Mouse (Mus musculus): ENCODE results near the gene Dok4. TPM values are rescaled to one million over a fixed set of nuclear protein-coding genes. Genes with fewer than 3 reads are reported as not detected.
"Not testable (repeated sequence)": the region's sequence is repeated elsewhere in the genome, so short reads cannot be mapped to it uniquely, and the experiment has no call there.

Gene Dok4
- polyA plus RNA-seq, 1 experiment from 2014 or later: 31.0 TPM

DNA sequence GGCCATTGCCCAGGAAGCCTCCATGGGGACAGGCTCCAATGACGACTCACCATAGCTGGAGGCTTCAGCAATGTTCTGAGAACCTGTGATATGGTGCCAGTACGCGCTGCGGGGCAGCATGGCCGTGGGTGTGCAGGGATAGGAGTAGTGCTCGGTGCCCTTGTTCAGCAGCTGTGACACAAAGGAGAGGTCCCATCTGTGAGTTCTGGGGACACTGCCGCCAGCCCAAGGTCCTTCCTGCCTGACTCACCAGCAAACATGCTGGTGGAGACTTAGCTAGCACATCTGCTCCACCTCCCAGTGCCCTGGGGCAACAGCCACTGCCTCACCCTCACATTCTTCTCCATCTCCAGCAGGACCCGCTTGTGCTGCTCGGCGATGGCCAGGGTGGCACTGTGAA, 10.8 kb downstream of the Dok4 start:
- Histone ChIP-seq H3K27ac (replicated peaks) (no peak overlapping the region), H3K4me3 (replicated peaks) (no peak overlapping the region), H3K27me3 (no peaks in the 10 kb centered on the region), H3K4me1 (peaks cover 19% of the 10 kb centered on the region), H3K4me2 (replicated peaks) (no peak overlapping the region), H3K9ac (no peak overlapping the region), H3K9me3 (replicated peaks) (no peaks in the 10 kb centered on the region), H3K36me3 (peaks cover 67% of the 10 kb centered on the region)
- ATAC-seq (ENCODE audit: insufficient number of reproducible peaks, low FRiP score, low TSS enrichment, low read depth): no peak
- WGBS: 70% methylated on average over 10 of the region's 10 CpGs

DNA sequence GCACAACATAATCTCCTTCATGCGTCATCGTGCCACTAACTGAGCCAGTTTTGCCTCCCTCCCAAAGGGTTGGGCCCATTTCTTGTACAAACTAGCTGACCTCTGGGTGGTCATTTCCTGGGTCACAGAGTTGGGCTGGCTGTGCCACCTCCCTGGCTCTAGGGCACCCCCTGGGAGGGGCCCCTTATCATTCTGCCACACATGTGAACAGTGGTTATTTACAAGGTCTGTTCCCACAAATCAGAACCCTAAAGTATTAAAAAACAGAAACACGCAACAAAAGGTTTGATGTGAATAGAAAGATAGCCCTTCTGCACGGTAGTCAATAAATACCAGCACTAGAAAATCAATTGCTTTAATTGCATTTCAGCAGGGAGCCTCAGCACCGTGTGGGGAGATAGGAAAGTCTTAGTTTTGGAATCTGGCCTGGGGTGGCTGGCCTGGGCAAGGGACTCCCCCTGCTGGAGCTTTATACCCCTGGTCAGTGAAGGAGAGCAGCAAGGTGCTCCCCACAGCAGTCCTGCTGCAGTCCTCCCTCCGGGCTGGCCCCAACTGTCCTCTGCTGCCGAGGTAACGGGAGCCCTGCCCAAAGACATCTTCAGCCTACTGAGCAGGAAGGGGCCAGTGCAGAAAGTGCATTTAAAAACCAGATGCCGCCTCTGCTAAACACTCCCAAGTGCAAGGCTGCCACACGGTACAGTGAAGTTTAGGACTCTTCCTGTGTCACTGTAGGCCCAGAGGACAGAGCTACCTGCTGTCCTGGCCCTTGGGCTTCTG, 12.0 kb downstream of the Dok4 start:
- ATAC-seq (ENCODE audit: insufficient number of reproducible peaks, low FRiP score, low TSS enrichment, low read depth): no peak
- H3K4me2 ChIP-seq (replicated peaks): no peak overlapping the region
- peaks cover 70% of the 10 kb centered on the region for H3K36me3 ChIP-seq
- no peak overlapping the region for H3K27ac ChIP-seq (replicated peaks)
- no peak overlapping the region for H3K4me3 ChIP-seq (replicated peaks)
- H3K27me3 ChIP-seq: no peaks in the 10 kb centered on the region
- H3K4me1 ChIP-seq: peaks cover 11% of the 10 kb centered on the region
- H3K9ac ChIP-seq: no peak overlapping the region
- H3K9me3 ChIP-seq (replicated peaks): no peaks in the 10 kb centered on the region
- WGBS: 75% methylated on average over 10 of the region's 10 CpGs

GRCm38 (mm10) chr8:94862487-94863220, 13.5 kb downstream of the Dok4 start:
- no peak overlapping the region for H3K4me2 ChIP-seq (replicated peaks)
- no peak overlapping the region for H3K9ac ChIP-seq
- no peak for ATAC-seq (ENCODE audit: insufficient number of reproducible peaks, low FRiP score, low TSS enrichment, low read depth)
- H3K36me3 ChIP-seq: peaks cover 69% of the 10 kb centered on the region
- WGBS: 86% methylated on average over 12 of the region's 12 CpGs
- H3K4me3 ChIP-seq (replicated peaks): no peak overlapping the region
- H3K9me3 ChIP-seq (replicated peaks): no peaks in the 10 kb centered on the region
- peaks cover 16% of the 10 kb centered on the region for H3K4me1 ChIP-seq
- H3K27ac ChIP-seq (replicated peaks): no peak overlapping the region
- no peaks in the 10 kb centered on the region for H3K27me3 ChIP-seq

DNA sequence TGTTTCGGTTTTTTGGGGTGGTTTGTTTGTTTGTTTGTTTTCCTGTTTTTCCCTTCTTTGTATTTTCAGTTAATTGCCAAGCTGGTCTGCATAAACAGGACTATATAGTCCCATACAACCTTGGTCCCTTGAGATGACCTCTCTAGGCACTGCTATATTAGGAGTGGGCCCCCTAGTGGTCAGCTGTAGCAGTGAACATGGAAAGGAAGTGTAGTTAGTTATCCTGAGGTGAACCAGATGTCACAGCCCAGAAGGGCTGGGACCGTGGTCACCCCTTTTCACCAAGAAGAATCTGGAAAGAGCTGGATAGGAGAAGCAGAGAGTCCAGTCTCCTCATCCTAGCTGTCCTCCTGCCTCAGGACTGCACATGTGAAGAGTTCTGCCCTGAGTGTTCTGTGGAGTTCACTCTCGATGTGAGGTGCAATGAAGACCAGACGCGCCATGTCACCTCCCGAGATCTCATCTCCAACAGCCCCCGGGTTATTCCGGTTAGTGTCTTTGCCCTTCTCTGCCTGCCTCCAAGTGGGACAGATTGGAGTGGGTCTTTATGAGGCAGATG, 14.7 kb downstream of the Dok4 start:
- WGBS: 67% methylated on average over 8 of the region's 8 CpGs
- H3K36me3 ChIP-seq: peaks cover 57% of the 10 kb centered on the region
- no peak overlapping the region for H3K27ac ChIP-seq (replicated peaks)
- no peak overlapping the region for H3K4me2 ChIP-seq (replicated peaks)
- ATAC-seq (ENCODE audit: insufficient number of reproducible peaks, low FRiP score, low TSS enrichment, low read depth): no peak
- H3K4me1 ChIP-seq: peaks cover 16% of the 10 kb centered on the region
- no peaks in the 10 kb centered on the region for H3K9me3 ChIP-seq (replicated peaks)
- no peak overlapping the region for H3K4me3 ChIP-seq (replicated peaks)
- H3K27me3 ChIP-seq: no peaks in the 10 kb centered on the region
- H3K9ac ChIP-seq: no peak overlapping the region

GRCm38 (mm10) chr8:94857346-94858173, 18.6 kb downstream of the Dok4 start, which contains the start of gene Polr2c:
Polr2c (plus strand) TSS chr8:94857450.
- H3K4me2 ChIP-seq (replicated peaks): peak within 1 kb of the TSS; percentile 51
- peak within 1 kb of the TSS; percentile 95 for H3K4me3 ChIP-seq (replicated peaks)
- H3K9ac ChIP-seq: peak within 1 kb of the TSS; percentile 96
- H3K27me3 ChIP-seq: no peaks in the 10 kb centered on the region
- H3K9me3 ChIP-seq (replicated peaks): no peaks in the 10 kb centered on the region
- peaks cover 42% of the 10 kb centered on the region for H3K36me3 ChIP-seq
- peak; percentile 78 for ATAC-seq (ENCODE audit: insufficient number of reproducible peaks, low FRiP score, low TSS enrichment, low read depth)
- peaks cover 16% of the 10 kb centered on the region for H3K4me1 ChIP-seq
- under 1% methylated on average over 67 of the region's 68 CpGs for whole genome bisulfite sequencing
- peak within 1 kb of the TSS; percentile 66 for H3K27ac ChIP-seq (replicated peaks)

DNA sequence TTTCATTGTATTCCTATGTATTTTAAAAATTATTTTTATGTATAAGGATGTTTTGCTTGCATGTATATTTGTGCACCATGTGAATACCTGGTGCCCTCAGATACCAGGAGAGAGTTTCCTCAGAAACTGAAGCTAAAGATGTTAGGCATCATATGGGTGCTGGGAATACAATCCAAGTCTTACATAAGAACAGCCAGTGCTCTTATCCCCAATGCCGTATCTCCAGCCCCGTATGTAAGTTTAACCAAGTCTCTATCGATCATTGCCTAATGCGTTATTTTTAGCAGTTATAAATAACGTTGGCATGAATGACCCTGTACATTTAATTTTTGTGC, 19.2 kb downstream of the Dok4 start:
- no peak overlapping the region for H3K9ac ChIP-seq

DNA sequence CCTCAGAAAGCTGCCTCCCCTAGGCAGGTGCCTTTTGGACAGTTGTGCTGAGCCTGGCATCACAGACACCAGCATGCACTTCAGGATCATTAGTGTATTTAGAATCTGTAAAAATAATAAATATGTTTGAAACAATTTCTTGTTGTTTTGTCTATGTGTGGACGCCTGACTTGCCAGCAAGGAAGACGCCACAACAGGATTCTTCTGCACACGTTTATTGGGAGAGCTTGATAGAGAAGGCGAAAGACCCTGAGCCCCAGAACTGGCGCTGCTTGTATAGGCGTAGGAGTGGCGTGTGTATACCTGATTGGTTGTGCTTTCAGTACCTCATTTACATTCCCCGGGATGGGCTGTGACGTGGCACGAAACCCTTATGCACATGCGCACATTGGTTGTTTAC, 21.4 kb downstream of the Dok4 start:
- not testable (repeated sequence) for H3K4me3 ChIP-seq (replicated peaks)
- H3K36me3 ChIP-seq: peaks cover 49% of the 10 kb centered on the region

More for the DNA sequence above, 19.2 kb downstream of the Dok4 start:
- Histone ChIP-seq H3K4me3 (replicated peaks) (peak overlapping the region; percentile 95), H3K4me1 (peaks cover 16% of the 10 kb centered on the region), H3K27ac (replicated peaks) (no peak overlapping the region), H3K36me3 (peaks cover 44% of the 10 kb centered on the region), H3K4me2 (replicated peaks) (no peak overlapping the region), H3K27me3 (no peaks in the 10 kb centered on the region), H3K9me3 (replicated peaks) (no peaks in the 10 kb centered on the region)
- no peak for ATAC-seq (ENCODE audit: insufficient number of reproducible peaks, low FRiP score, low TSS enrichment, low read depth)
- 28% methylated on average over 5 of the region's 5 CpGs for WGBS

DNA sequence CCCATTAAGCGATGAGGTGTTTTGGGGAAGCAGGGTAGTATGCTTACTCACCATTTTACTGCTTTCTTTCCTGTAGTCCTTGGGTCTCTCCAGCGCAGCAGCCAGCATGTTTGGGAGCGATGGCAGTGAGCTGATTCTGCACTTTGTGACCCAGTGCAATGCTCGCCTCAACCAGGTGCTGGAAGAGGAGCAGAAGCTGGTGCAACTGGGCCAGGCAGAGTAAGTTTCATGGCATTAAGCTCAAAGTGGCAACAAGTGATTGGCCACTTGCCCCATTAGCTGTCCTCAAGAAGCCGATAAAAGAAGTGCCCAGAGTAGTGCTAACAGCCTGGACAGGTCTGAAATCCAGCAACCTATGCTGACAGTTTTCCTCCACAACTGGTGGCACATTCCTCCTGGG, 26.1 kb downstream of the Dok4 start:
- no peaks in the 10 kb centered on the region for H3K27me3 ChIP-seq
- H3K4me1 ChIP-seq: no peaks in the 10 kb centered on the region
- peaks cover 83% of the 10 kb centered on the region for H3K36me3 ChIP-seq
- ATAC-seq (ENCODE audit: insufficient number of reproducible peaks, low FRiP score, low TSS enrichment, low read depth): no peak
- no peak overlapping the region for H3K4me2 ChIP-seq (replicated peaks)
- H3K9ac ChIP-seq: no peak overlapping the region
- 92% methylated on average over 5 of the region's 5 CpGs for WGBS
- no peak overlapping the region for H3K27ac ChIP-seq (replicated peaks)
- H3K9me3 ChIP-seq (replicated peaks): no peaks in the 10 kb centered on the region
- no peak overlapping the region for H3K4me3 ChIP-seq (replicated peaks)

More for the DNA sequence above, 21.4 kb downstream of the Dok4 start:
- ATAC-seq (ENCODE audit: insufficient number of reproducible peaks, low FRiP score, low TSS enrichment, low read depth); H3K9ac ChIP-seq; H3K27me3 ChIP-seq; H3K27ac ChIP-seq (replicated peaks); H3K9me3 ChIP-seq (replicated peaks); H3K4me2 ChIP-seq (replicated peaks): not testable (repeated sequence)
- WGBS: 85% methylated on average over 11 of the region's 11 CpGs
- peaks cover 16% of the 10 kb centered on the region for H3K4me1 ChIP-seq

GRCm38 (mm10) chr8:94841183-94841582, 34.9 kb downstream of the Dok4 start:
- 54% methylated on average over 2 of the region's 2 CpGs for WGBS

DNA sequence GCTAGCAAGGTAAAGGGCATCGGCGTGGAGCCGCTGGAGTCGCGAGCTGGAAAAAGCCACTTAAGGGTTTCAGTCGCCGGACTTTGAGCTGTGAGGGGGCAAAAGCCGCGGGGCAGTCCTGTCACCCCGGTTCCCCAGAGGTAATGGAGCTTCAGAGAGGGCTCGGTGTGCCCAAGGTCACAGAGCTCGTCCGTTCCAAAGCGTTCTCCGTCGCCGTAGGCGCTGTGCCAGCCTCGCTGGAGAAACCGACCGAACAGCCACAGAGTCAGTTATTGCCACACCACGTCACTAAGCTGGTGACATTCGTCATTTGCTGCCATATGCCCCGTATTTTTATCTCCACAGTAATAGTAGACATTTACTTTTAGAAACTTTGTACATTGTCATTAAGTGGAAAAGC, 37.5 kb downstream of the Dok4 start:
- Histone ChIP-seq H3K9me3 (replicated peaks) (no peaks in the 10 kb centered on the region), H3K36me3 (peaks cover 9% of the 10 kb centered on the region; the same call in 1 of the 2 replicates), H3K9ac (peak overlapping the region; percentile 88), H3K4me2 (replicated peaks) (peak overlapping the region; percentile 83), H3K27ac (replicated peaks) (peak overlapping the region; percentile 93), H3K4me3 (replicated peaks) (peak overlapping the region; percentile 85), H3K4me1 (peaks cover 18% of the 10 kb centered on the region), H3K27me3 (no peaks in the 10 kb centered on the region)
- 0% methylated on average over 24 of the region's 24 CpGs for WGBS
- ATAC-seq (ENCODE audit: insufficient number of reproducible peaks, low FRiP score, low TSS enrichment, low read depth): peak; percentile 55

More at GRCm38 (mm10) chr8:94841183-94841582, 34.9 kb downstream of the Dok4 start:
- Histone ChIP-seq H3K27ac (replicated peaks) (no peak overlapping the region), H3K4me3 (replicated peaks) (no peak overlapping the region), H3K27me3 (no peaks in the 10 kb centered on the region), H3K9ac (no peak overlapping the region), H3K36me3 (peaks cover 32% of the 10 kb centered on the region), H3K4me2 (replicated peaks) (no peak overlapping the region), H3K4me1 (peaks cover 18% of the 10 kb centered on the region), H3K9me3 (replicated peaks) (no peaks in the 10 kb centered on the region)
- no peak for ATAC-seq (ENCODE audit: insufficient number of reproducible peaks, low FRiP score, low TSS enrichment, low read depth)
